Mouse (Mus musculus) CH12.LX (cell line): Measurements from ENCODE around the gene Mok. TPM values are rescaled to one million over a fixed set of nuclear protein-coding genes. Genes with fewer than 3 reads are reported as not detected.
"Not testable (repeated sequence)": the region's sequence is repeated elsewhere in the genome, so short reads cannot be mapped to it uniquely, and the experiment has no call there.

ENCODE experiments used
- DNase-seq: peaks from one replicate; pipeline ENCODE4 v3.0.0-alpha.2; 2013; ENCODE audit errors: extremely low read depth
- H3K27ac ChIP-seq: 2 replicates; pipeline ENCODE4 v1.5.1; 2012; ENCODE audit warnings: low read depth, mild to moderate bottlenecking, control low read depth, moderate library complexity; ENCODE audit not compliant: insufficient read depth
- H3K27me3 ChIP-seq: replicated peaks from 2 replicates; pipeline ENCODE3; 2012; ENCODE audit warnings: inconsistent platforms
- H3K36me3 ChIP-seq, 2 experiments: replicated peaks in 1 of 2; 2 replicates each; pipeline versions ENCODE3 to v1.6.1; 2012; ENCODE audit warnings: inconsistent platforms in 1 of 2, low read length in 1 of 2, mild to moderate bottlenecking in 1 of 2, mixed read lengths in 1 of 2, moderate library complexity in 1 of 2; ENCODE audit not compliant: control insufficient read depth in 1 of 2, insufficient read depth in 1 of 2
- H3K4me1 ChIP-seq, 2 experiments: 2 replicates each; pipeline ENCODE4 v1.6.1; 2012; ENCODE audit warnings: inconsistent platforms in 1 of 2, moderate library complexity in 1 of 2; ENCODE audit not compliant: insufficient read depth in 2 of 2, control insufficient read depth in 1 of 2
- H3K4me2 ChIP-seq: 2 replicates; pipeline ENCODE4 v1.6.1; 2012; ENCODE audit warnings: low read depth, mild to moderate bottlenecking, control low read depth; ENCODE audit not compliant: poor library complexity, insufficient read depth, severe bottlenecking
- H3K4me3 ChIP-seq, 3 experiments: fragments of 150-350 bp in 1 of 3; sonication (generic) in 1 of 3; replicated peaks in 1 of 3; 2 replicates each; pipeline versions ENCODE3 to v1.5.1; 2011 to 2012; ENCODE audit warnings: low read depth in 2 of 3, low read length in 2 of 3, mild to moderate bottlenecking in 2 of 3, moderate library complexity in 2 of 3, control low read depth in 1 of 3, improper control_type of control experiment in 1 of 3, inconsistent platforms in 1 of 3, mixed read lengths in 1 of 3; ENCODE audit not compliant: poor library complexity in 1 of 3
- H3K79me2 ChIP-seq: replicated peaks from 2 replicates; pipeline ENCODE4 v1.6.1; 2012; ENCODE audit warnings: mild to moderate bottlenecking, moderate library complexity; ENCODE audit not compliant: control insufficient read depth, poor library complexity, insufficient read depth, severe bottlenecking; ENCODE audit errors: extremely low read depth
- H3K9ac ChIP-seq: 2 replicates; pipeline ENCODE4 v1.6.1; 2012; ENCODE audit warnings: low read depth, mild to moderate bottlenecking, control low read depth, moderate library complexity; ENCODE audit not compliant: insufficient read depth
- H3K9me3 ChIP-seq: replicated peaks from 2 replicates; pipeline ENCODE3; 2012; ENCODE audit warnings: low read length, inconsistent platforms, mixed read lengths
- CHD1 ChIP-seq: IDR thresholded peaks from 2 replicates; pipeline ENCODE4 v1.6.1; 2012; ENCODE audit warnings: low read depth, low read length, improper control_type of control experiment, inconsistent platforms
- ETS1 ChIP-seq: conservative IDR thresholded peaks from 2 replicates; pipeline ENCODE4 v1.6.1; 2012; ENCODE audit warnings: low read depth, mild to moderate bottlenecking, inconsistent platforms, low read length, improper control_type of control experiment, moderate library complexity
- GABPA ChIP-seq: IDR thresholded peaks from 2 replicates; pipeline ENCODE4 v1.6.1; 2012; ENCODE audit warnings: low read depth, low read length, improper control_type of control experiment, inconsistent platforms; ENCODE audit not compliant: insufficient replicate concordance
- HCFC1 ChIP-seq: IDR thresholded peaks from 2 replicates; pipeline ENCODE4 v1.6.1; 2012; ENCODE audit warnings: low read depth, mild to moderate bottlenecking, inconsistent platforms, low read length, improper control_type of control experiment
- IRF4 ChIP-seq: IDR thresholded peaks from 2 replicates; pipeline ENCODE4 v1.6.1; 2014; ENCODE audit warnings: low read depth, mild to moderate bottlenecking, inconsistent platforms, low read length, improper control_type of control experiment
- JUN ChIP-seq: IDR thresholded peaks from 2 replicates; pipeline ENCODE4 v1.6.1; 2011; ENCODE audit warnings: low read depth, mild to moderate bottlenecking, low read length, improper control_type of control experiment, moderate library complexity; ENCODE audit not compliant: insufficient read depth
- JUND ChIP-seq: conservative IDR thresholded peaks from 2 replicates; pipeline ENCODE4 v1.6.1; 2011; ENCODE audit warnings: low read depth, low read length, improper control_type of control experiment
- MAFK ChIP-seq: IDR thresholded peaks from 2 replicates; pipeline ENCODE4 v1.6.1; 2011; ENCODE audit warnings: low read length, improper control_type of control experiment; ENCODE audit not compliant: insufficient replicate concordance
- MAX ChIP-seq: IDR thresholded peaks from 2 replicates; pipeline ENCODE4 v1.6.1; 2011; ENCODE audit warnings: low read length, improper control_type of control experiment
- MEF2A ChIP-seq: IDR thresholded peaks from 2 replicates; pipeline ENCODE4 v1.6.1; 2014; ENCODE audit warnings: low read depth, mild to moderate bottlenecking, inconsistent platforms, low read length, improper control_type of control experiment, borderline replicate concordance
- MXI1 ChIP-seq: IDR thresholded peaks from 2 replicates; pipeline ENCODE4 v1.6.1; 2011; ENCODE audit warnings: mild to moderate bottlenecking, low read depth, low read length, improper control_type of control experiment
- NELFE ChIP-seq: IDR thresholded peaks from 2 replicates; pipeline ENCODE4 v1.6.1; 2011; ENCODE audit warnings: low read depth, low read length, improper control_type of control experiment
- PAX5 ChIP-seq: IDR thresholded peaks from 2 replicates; pipeline ENCODE4 v1.6.1; 2012; ENCODE audit warnings: low read length, inconsistent platforms, mixed read lengths
- POLR2A ChIP-seq: IDR thresholded peaks from 2 replicates; pipeline ENCODE4 v1.6.1; 2011; ENCODE audit warnings: low read depth, mild to moderate bottlenecking, improper control_type of control experiment, low read length
- TBP ChIP-seq: conservative IDR thresholded peaks from 2 replicates; pipeline ENCODE4 v1.6.1; 2011; ENCODE audit warnings: low read depth, low read length, improper control_type of control experiment
- USF1 ChIP-seq: IDR thresholded peaks from 2 replicates; pipeline ENCODE4 v1.6.1; 2014; ENCODE audit warnings: low read depth, mild to moderate bottlenecking, inconsistent platforms, low read length, improper control_type of control experiment
- ZC3H11A ChIP-seq: IDR thresholded peaks from 2 replicates; pipeline ENCODE4 v1.6.1; 2012; ENCODE audit warnings: low read depth, mild to moderate bottlenecking, inconsistent platforms, low read length, improper control_type of control experiment
- dilution Hi-C: fragments of 300-500 bp; cut with MboI; formaldehyde crosslinking; loops from 2 replicates; pipeline ENCODE4 v1.14.3; 2020; ENCODE audit warnings: low sequenced_read_pairs; ENCODE audit not compliant: extremely low pct_unique_long_range_greater_than_20kb, extremely low pct_ligation_motif_present
- in situ Hi-C: fragments of 300-500 bp; cut with MboI; formaldehyde crosslinking; loops from 3 replicates; pipeline ENCODE4 v1.14.3; 2019; ENCODE audit warnings: low sequenced_read_pairs, low pct_ligation_motif_present, low pct_unique_long_range_greater_than_20kb, mixed read lengths
- polyA plus RNA-seq: library from polyadenylated mRNA; unstranded; fragments of >175 nt; gene quantifications from 2 replicates; pipeline ENCODE4 v1.2.1, GENCODE M21; 2012; ENCODE audit warnings: low read depth; ENCODE audit not compliant: insufficient read length
- total RNA-seq, 2 experiments: library from RNA; depleted of rRNA; stranded (reverse); fragments of 300-350 nt in 1 of 2; fragments of >200 nt in 1 of 2; gene quantifications; 2 replicates each; pipeline ENCODE4 v1.2.3; 2012 to 2014

The Mok gene
- total and polyA plus RNA-seq, 3 experiments, result 7.1 to 11.0 (median 9.8) TPM

DNA sequence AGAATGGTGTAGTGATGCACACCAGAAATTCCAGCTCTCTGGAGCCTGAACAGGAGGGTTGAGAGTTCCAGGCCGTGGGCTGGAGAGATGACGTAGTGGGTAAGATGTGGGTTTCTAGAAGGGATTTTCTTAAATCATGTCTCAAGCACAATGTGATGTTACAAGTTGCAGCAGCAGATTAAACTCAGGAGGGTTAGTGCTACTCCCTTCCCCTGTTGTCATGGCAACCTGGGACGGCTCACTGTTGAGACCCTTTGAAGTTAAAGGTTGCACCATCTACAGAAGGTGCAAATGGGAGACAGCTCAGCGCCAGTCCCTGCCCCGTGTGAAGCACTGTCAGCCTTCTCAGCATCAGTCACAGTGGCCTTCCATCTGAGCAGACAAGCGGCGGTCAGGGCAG lies 20.5 kb upstream of the Mok start:
- peaks cover 43 to 65% of the 10 kb centered on the region in 2 experiments for H3K36me3 ChIP-seq
- dilution Hi-C loops (no loop called here), in situ Hi-C loops (no loop called here)
- no peaks in the 10 kb centered on the region for H3K27me3 ChIP-seq
- peaks cover 11 to 26% of the 10 kb centered on the region in 2 experiments; a peak in 3 of 4 replicates for H3K4me1 ChIP-seq
- H3K4me2 ChIP-seq, result no peak overlapping the region
- peaks cover 3% of the 10 kb centered on the region for H3K9me3 ChIP-seq
- H3K79me2 ChIP-seq, result peaks cover 13% of the 10 kb centered on the region
- TF ChIP-seq JUND, result no peak
- TF ChIP-seq TBP, result no peak
- no peak for TF ChIP-seq ZC3H11A
- no peak for TF ChIP-seq JUN
- TF ChIP-seq MEF2A, result no peak
- TF ChIP-seq MXI1, result no peak
- no peak for TF ChIP-seq GABPA
- TF ChIP-seq MAX, result no peak
- no peak for TF ChIP-seq USF1
- no peak for TF ChIP-seq POLR2A
- no peak for TF ChIP-seq NELFE
- TF ChIP-seq HCFC1, result no peak
- no peak for TF ChIP-seq IRF4
- TF ChIP-seq ETS1, result no peak
- TF ChIP-seq PAX5, result no peak
- TF ChIP-seq CHD1, result no peak
- no peak overlapping the region for H3K27ac ChIP-seq
- no peak overlapping the region for H3K9ac ChIP-seq
- DNase-seq, result no peak
- no peak overlapping the region for H3K4me3 ChIP-seq

DNA sequence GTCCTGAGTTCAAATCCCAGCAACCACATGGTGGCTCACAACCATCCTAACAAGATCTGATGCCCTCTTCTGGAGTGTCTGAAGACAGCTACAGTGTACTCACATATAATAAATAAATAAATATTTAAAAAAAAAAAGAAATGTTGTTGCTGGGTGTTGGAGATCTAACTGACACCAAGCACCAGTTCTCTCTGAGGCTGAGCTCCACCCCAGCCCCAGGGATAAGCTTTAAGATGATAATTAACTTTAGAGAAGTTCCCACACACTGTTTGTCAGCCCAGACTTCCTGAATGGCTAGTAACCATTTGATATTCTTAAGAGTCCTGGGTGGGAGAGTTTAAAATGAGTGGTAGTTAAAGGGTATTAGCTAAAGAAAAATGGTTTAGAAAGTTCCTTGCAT lies 19.6 kb upstream of the Mok start:
- Histone ChIP-seq H3K27me3 (no peaks in the 10 kb centered on the region), H3K79me2 (peaks cover 19% of the 10 kb centered on the region), H3K36me3 (peaks cover 35 to 56% of the 10 kb centered on the region in 2 experiments), H3K9me3 (peaks cover 3% of the 10 kb centered on the region), H3K4me1 (peaks cover 12 to 28% of the 10 kb centered on the region in 2 experiments; a peak in 3 of 4 replicates), H3K27ac (no peak overlapping the region), H3K9ac (no peak overlapping the region), H3K4me3 (no peak overlapping the region), H3K4me2 (no peak overlapping the region)
- in situ Hi-C loops, result no loop called here
- dilution Hi-C loops, result no loop called here
- no peak for DNase-seq
- TF ChIP-seq MAFK (no peak), MAX (no peak)

DNA sequence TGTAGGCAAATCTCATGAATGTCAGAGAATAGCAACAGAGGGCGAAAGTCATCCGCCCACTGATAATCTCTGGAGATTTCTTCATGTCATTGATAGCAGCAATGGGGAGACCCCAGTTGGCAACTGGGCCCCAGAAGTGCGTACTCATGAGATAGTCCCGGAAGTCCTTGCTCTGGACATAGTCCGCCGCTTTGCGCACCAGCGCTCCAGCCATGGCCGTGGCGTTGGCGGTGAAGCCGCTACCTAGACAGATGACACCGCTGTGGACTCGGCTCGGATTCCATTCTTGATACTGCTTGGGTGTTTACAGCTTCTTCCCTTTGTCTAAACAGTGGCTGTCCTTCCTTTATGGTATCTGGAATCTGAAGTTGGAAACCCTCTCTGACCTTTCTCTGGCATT lies 17.9 kb upstream of the Mok start:
- H3K27me3 ChIP-seq, H3K4me3 ChIP-seq, in situ Hi-C loops, DNase-seq, H3K4me2 ChIP-seq, dilution Hi-C loops, H3K9me3 ChIP-seq, H3K9ac ChIP-seq, H3K27ac ChIP-seq: not testable (repeated sequence)
- peaks cover 18 to 38% of the 10 kb centered on the region in 2 experiments; a peak in 3 of 4 replicates for H3K4me1 ChIP-seq
- H3K36me3 ChIP-seq, result peaks cover 21 to 41% of the 10 kb centered on the region in 2 experiments
- H3K79me2 ChIP-seq, result peaks cover 19% of the 10 kb centered on the region
